Mouse (Mus musculus): ENCODE measurements around the gene Dars.

DNA sequence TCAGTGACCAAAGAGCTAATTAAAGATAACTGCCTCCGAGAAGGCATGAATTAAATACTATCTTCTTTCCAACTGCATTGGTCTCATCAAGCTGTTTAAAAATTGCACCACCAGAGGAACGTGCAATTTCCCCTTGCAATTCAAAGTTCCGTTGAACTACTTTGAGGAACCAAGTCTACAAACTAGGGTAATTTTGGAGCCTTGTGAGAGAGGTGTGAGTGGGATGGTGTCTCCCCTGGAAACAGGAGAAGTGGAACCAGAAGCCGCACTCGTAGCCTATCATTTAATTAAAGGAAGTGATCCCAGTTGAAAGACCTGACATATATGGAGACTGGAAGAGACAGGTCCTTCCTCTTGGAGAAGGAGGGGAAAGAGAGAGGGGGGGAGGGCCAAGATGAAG, 46.3 kb upstream of the Dars start:
- TF ChIP-seq POLR2A (IDR thresholded peaks at IDR 0.05; ENCODE audit: low read depth, low read length) (no peak), CTCF (IDR thresholded peaks at IDR 0.05; ENCODE audit: extremely low read depth, insufficient read depth, insufficient read length, insufficient replicate concordance) (no peak)
